Mouse (Mus musculus) CD4-positive helper T cell, adult 2 months (primary cell): ENCODE data around the gene Selenof.

Experiments used
- DNase-seq: peaks from one replicate; pipeline ENCODE4 v3.0.0-alpha.2; 2012; ENCODE audit warnings: low read depth, missing footprints, low spot score

Selenof gene

GRCm38 (mm10) chr3:144563916-144564315 is 6.2 kb upstream of the Selenof start:
- DNase-seq: no peak

- no peak for DNase-seq
Observed at GRCm38 (mm10) chr3:144565212-144565611, 4.9 kb upstream of the Selenof start.

GRCm38 (mm10) chr3:144568861-144569361 is 1.2 kb upstream of the Selenof start:
- no peak for DNase-seq

- DNase-seq: no peak
Observed at GRCm38 (mm10) chr3:144569401-144569971, 618 bp upstream of the Selenof start.

- DNase-seq: no peak
Observed at GRCm38 (mm10) chr3:144570816-144571487, 848 bp downstream of the Selenof start.

- no peak for DNase-seq
Observed at GRCm38 (mm10) chr3:144574256-144574655, 4.2 kb downstream of the Selenof start.

GRCm38 (mm10) chr3:144577366-144578340 is 7.5 kb downstream of the Selenof start:
- no peak for DNase-seq

- DNase-seq: no peak
Observed at GRCm38 (mm10) chr3:144578921-144579320, 8.8 kb downstream of the Selenof start.

- DNase-seq: no peak
Observed at GRCm38 (mm10) chr3:144579796-144580195, 9.7 kb downstream of the Selenof start.

- no peak for DNase-seq
Observed at GRCm38 (mm10) chr3:144580281-144580680, 10.2 kb downstream of the Selenof start.

- DNase-seq: no peak
Observed at GRCm38 (mm10) chr3:144581842-144582241, 11.7 kb downstream of the Selenof start.

GRCm38 (mm10) chr3:144582306-144582705 is 12.2 kb downstream of the Selenof start:
- DNase-seq: no peak

GRCm38 (mm10) chr3:144583789-144584188 is 13.7 kb downstream of the Selenof start:
- no peak for DNase-seq

GRCm38 (mm10) chr3:144584789-144585553 is 14.9 kb downstream of the Selenof start:
- no peak for DNase-seq

GRCm38 (mm10) chr3:144586731-144587130 is 16.6 kb downstream of the Selenof start:
- DNase-seq: no peak

- no peak for DNase-seq
Observed at GRCm38 (mm10) chr3:144589189-144589890, 19.2 kb downstream of the Selenof start.

- no peak for DNase-seq
Observed at GRCm38 (mm10) chr3:144592992-144593785, 23.1 kb downstream of the Selenof start.

GRCm38 (mm10) chr3:144597121-144597520 is 27.0 kb downstream of the Selenof start:
- no peak for DNase-seq

GRCm38 (mm10) chr3:144597790-144598467 is 27.8 kb downstream of the Selenof start:
- no peak for DNase-seq
